Mouse (Mus musculus) T-helper 2 cell (primary cell): ENCODE data around the gene Hspa4l.
"Not testable (repeated sequence)": the region's sequence is repeated elsewhere in the genome, so short reads cannot be mapped to it uniquely, and the experiment has no call there.

Experiments
- in situ Hi-C: fragments of 300-600 bp; cut with MboI, MseI; formaldehyde crosslinking; loops from one replicate; pipeline ENCODE4 v1.15.1; 2025; ENCODE audit warnings: high pct_unique_total_duplicates

Hspa4l gene

DNA sequence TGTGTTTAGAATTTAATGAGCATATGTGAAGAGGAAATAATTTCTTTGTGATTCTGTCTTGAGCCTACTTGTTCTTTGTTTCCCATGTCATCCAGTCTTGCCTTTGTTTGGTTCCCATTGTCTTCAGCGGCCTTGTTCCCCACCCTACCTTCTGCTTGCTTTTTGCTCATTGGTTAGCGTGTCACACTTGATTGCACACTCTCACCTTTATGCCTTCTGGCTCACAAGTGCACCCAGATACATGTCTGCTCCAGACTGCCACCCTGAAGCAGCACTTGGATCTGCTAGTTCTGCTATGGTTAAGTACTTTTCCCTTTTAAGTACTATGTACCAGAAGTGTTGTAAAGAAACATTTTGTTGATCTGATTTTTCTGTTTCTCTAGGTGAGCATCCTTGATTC is 65.6 kb downstream of the Hspa4l start:
- in situ Hi-C loops, result no loop called here

DNA sequence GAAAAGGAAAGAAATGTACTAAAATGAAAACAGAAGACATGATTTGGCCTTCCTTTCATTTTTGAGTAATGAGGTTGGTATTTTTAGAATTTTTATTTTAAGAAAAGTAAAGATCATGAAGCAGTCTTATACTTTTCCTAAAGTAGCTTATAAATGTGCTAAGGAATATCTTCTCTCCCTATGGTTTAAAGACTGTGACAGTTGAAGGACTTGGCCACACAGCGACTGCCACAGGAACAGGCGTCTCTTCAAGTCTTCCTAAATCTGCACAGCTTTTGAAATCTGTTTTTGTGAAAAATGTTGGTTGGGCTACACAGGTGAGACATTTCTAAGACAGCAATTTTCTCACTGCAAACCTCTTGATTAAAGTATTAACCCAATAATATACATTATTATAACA is 69.0 kb downstream of the Hspa4l start:
- in situ Hi-C loops, result no loop called here

DNA sequence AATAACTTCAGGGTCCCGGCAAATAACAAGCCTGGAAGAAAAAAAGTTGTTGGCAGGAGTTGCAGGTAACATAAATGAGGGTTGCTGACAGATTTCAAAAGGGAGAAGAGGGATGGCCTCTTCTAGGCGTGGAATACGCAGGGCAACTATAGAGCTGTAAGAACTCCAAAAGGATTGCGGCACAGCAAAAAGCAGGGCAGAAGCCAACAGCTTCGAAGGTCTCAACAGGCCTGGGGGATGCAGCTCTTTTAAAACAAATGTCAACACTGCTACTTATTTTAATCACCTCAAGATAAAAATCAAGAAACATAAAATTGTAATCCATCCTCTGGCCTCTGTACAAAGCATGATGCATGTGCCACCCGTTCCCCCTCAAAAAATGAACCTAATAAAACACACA is 101.2 kb downstream of the Hspa4l start:
- in situ Hi-C loops, result not testable (repeated sequence)
